Mouse (Mus musculus): Measurements from ENCODE around the gene Lilra6.

DNA sequence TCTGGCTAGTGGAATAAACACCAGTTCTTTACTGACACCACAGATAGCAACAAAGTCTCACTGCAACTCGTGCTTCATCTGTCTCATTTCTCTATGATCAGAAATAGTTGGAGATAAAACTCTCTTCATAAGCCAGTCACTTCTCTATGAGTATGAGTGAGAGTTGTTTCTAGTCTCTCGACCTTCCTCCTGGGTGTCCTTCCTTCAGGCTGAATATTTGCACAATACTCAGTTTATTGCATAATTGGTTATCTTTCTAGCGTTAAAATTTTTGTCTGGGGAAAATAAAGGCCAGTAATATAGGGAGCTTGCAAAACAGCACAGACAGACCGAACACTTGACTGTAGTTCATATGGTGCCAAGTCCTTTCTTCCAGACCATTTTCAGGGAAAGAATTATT lies 30.8 kb upstream of the Lilra6 start:
- TF ChIP-seq EP300 (IDR thresholded peaks at IDR 0.05; ENCODE audit: low read depth) (no peak), CTCF (IDR thresholded peaks at IDR 0.05; ENCODE audit: low read depth) (no peak)

Data from heart, postnatal 0 days (tissue).